Mouse (Mus musculus) kidney, adult 2 months (tissue): ENCODE data around the gene Epn2. TPM values are rescaled to one million over a fixed set of nuclear protein-coding genes. Genes with fewer than 3 reads are reported as not detected.

Experiments
- DNase-seq: peaks from one replicate; pipeline ENCODE4 v3.0.0; 2021
- H3K27ac ChIP-seq: fragments of 200-500 bp; 2 replicates; pipeline ENCODE4 v1.5.1; 2012; ENCODE audit warnings: low read depth, low read length, control low read depth, inconsistent platforms; ENCODE audit not compliant: insufficient read depth
- H3K27me3 ChIP-seq: fragments of 200-500 bp; replicated peaks from 2 replicates; pipeline ENCODE4 v1.6.1; 2012; ENCODE audit warnings: mild to moderate bottlenecking, moderate library complexity, low read length, inconsistent platforms; ENCODE audit not compliant: control insufficient read depth, insufficient read depth
- H3K36me3 ChIP-seq: fragments of 200-500 bp; 2 replicates; pipeline ENCODE4 v1.6.1; 2012; ENCODE audit warnings: mild to moderate bottlenecking, moderate library complexity, low read length, inconsistent platforms; ENCODE audit not compliant: control insufficient read depth, insufficient read depth
- H3K4me1 ChIP-seq: fragments of 200-500 bp; 2 replicates; pipeline ENCODE4 v1.6.1; 2011; ENCODE audit warnings: low read length; ENCODE audit not compliant: control insufficient read depth, insufficient read depth
- H3K4me3 ChIP-seq: fragments of 200-500 bp; 2 replicates; pipeline ENCODE4 v1.5.1; 2011; ENCODE audit warnings: mild to moderate bottlenecking, low read depth, low read length, control low read depth; ENCODE audit not compliant: insufficient read depth
- CTCF ChIP-seq: fragments of 200-500 bp; conservative IDR thresholded peaks from 2 replicates; pipeline ENCODE4 v1.5.1; 2011; ENCODE audit warnings: low read depth, mild to moderate bottlenecking, control low read depth, low read length, moderate library complexity, mixed read lengths; ENCODE audit not compliant: insufficient read depth, insufficient read length
- POLR2A ChIP-seq: fragments of 200-500 bp; IDR thresholded peaks from one replicate; pipeline ENCODE4 v1.6.1; 2011; ENCODE audit warnings: low read depth, low read length, control low read depth
- WGBS: fragments of 180-500 bp; shearing (Covaris S2); methylation state at CpG from one replicate; pipeline ENCODE4 v1.1.7; 2018; 5-methylcytosine and 5-hydroxymethylcytosine counted together
- polyA plus RNA-seq: library from polyadenylated mRNA; depleted of rRNA; stranded (reverse); fragments of >200 nt; gene quantifications from 2 replicates; pipeline ENCODE4 v1.2.3, GENCODE M21; 2012

Gene Epn2
- polyA plus RNA-seq, 1 experiment = 23.1 TPM

DNA sequence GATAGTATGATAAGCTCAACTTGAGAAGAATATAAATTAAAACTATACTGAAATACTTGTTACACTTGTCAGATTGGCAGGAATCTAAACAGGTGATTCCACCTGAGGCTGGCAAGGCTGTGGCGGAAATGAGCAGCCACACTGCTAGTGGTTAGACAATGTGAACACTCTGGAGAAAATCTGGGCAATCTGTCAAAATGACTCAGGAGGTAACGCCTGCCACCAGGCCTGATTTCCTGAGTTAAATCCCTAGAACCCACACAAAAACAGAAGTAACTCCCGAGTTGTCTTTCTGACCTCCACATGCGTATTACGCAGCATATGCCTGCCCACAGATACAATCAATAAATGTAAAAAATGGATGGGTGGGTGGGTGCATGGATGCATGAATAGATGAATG lies 17.1 kb downstream of the Epn2 start:
- peak; percentile 58 for DNase-seq
- Histone ChIP-seq H3K4me3 (no peak overlapping the region), H3K4me1 (peaks cover 34% of the 10 kb centered on the region), H3K36me3 (no peaks in the 10 kb centered on the region), H3K27ac (peak overlapping the region; percentile 59), H3K27me3 (no peaks in the 10 kb centered on the region)
- no peak for TF ChIP-seq CTCF
- TF ChIP-seq POLR2A = no peak
- WGBS = 52% methylated on average over 5 of the region's 5 CpGs

DNA sequence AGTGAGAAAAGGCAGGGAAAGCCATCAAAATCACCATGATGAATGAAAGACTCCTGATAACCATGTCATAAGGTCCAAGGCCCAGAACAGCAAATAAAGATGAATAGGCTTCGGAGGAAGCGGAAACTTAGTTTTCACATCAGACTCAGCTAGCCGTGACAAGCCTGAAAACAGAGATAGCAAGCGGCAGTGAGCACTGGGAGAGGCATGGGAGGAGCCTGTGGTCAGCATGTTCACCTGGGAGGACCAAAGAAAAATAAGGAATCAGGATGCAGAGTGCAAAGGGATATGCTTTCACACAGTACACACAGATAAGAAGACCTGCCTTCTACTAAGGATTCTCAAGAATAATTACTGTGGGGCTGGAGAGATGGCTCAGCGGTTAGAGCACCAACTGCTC lies 19.9 kb downstream of the Epn2 start:
- no peak for TF ChIP-seq POLR2A
- no peak for TF ChIP-seq CTCF
- no peak for DNase-seq
- H3K4me3 ChIP-seq = no peak overlapping the region
- no peaks in the 10 kb centered on the region for H3K36me3 ChIP-seq
- no peak overlapping the region for H3K27ac ChIP-seq
- no peaks in the 10 kb centered on the region for H3K27me3 ChIP-seq
- peaks cover 26% of the 10 kb centered on the region for H3K4me1 ChIP-seq
- WGBS = 55% methylated on average over 5 of the region's 5 CpGs

DNA sequence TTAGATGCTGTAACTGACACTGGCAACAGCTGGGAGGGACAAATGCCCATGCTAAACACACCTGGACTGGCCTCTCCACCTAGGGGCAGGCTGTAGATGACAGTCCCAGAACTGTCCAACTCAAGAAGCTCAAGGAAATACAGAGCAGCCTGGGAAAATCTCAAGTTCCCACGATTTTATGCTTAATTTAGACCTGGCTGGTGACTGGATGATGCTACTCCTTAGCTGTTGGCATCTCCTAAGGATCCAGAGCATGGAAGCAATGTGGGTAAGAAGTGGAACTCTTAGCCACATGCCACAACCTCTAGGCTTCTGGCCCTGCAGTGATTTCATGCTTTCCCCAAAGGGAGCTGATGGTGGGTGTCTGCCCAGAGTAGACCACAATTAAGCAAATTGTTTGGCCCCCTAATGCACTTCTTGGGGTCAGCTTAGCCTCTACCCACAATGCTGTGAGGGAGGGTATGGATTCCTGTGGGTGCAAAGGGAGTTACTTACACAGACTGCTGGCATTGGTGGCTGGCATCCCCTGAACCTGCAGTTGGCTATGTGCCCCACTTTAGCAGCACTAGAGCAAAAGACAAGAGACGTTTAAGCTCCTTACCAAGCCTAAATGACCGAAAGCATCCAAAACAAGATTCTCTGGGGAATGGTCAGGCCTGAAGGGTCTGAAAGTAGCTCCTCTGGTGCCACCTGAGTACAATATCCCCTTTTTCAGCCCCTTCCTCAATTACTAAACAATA lies 26.3 kb downstream of the Epn2 start:
- DNase-seq = no peak
- 74% methylated on average over 3 of the region's 3 CpGs for WGBS
- no peak for TF ChIP-seq CTCF
- TF ChIP-seq POLR2A = no peak
- Histone ChIP-seq H3K27me3 (no peaks in the 10 kb centered on the region), H3K36me3 (no peaks in the 10 kb centered on the region), H3K4me3 (no peak overlapping the region), H3K27ac (no peak overlapping the region), H3K4me1 (no peaks in the 10 kb centered on the region)

- peaks cover 8% of the 10 kb centered on the region; the same call in 1 of the 2 replicates for H3K4me1 ChIP-seq
- DNase-seq = no peak
- no peaks in the 10 kb centered on the region; the same call in 1 of the 2 replicates for H3K36me3 ChIP-seq
- no peak overlapping the region for H3K4me3 ChIP-seq
- TF ChIP-seq CTCF = no peak
- no peak for TF ChIP-seq POLR2A
- no peaks in the 10 kb centered on the region for H3K27me3 ChIP-seq
- H3K27ac ChIP-seq = no peak overlapping the region
Observed at GRCm38 (mm10) chr11:61550631-61551030, 28.9 kb downstream of the Epn2 start.

GRCm38 (mm10) chr11:61547710-61548109 lies 31.8 kb downstream of the Epn2 start:
- Histone ChIP-seq H3K4me3 (no peak overlapping the region), H3K36me3 (no peaks in the 10 kb centered on the region; the same call in 1 of the 2 replicates), H3K27ac (no peak overlapping the region), H3K4me1 (peaks cover 14% of the 10 kb centered on the region; the same call in 1 of the 2 replicates), H3K27me3 (no peaks in the 10 kb centered on the region)
- TF ChIP-seq CTCF = no peak
- TF ChIP-seq POLR2A = no peak
- 93% methylated on average over 4 of the region's 4 CpGs for WGBS
- no peak for DNase-seq

GRCm38 (mm10) chr11:61546452-61546851 lies 33.0 kb downstream of the Epn2 start:
- H3K36me3 ChIP-seq = no peaks in the 10 kb centered on the region; the same call in 1 of the 2 replicates
- 0 out of 2 replicates have a peak overlapping the region, but pooled peaks have one; percentile 8 for H3K27ac ChIP-seq
- TF ChIP-seq POLR2A (no peak), CTCF (no peak)
- peaks cover 17% of the 10 kb centered on the region; the same call in 1 of the 2 replicates for H3K4me1 ChIP-seq
- no peaks in the 10 kb centered on the region for H3K27me3 ChIP-seq
- H3K4me3 ChIP-seq = no peak overlapping the region
- DNase-seq = peak; percentile 69
- WGBS = 59% methylated on average over 10 of the region's 10 CpGs

- no peak for TF ChIP-seq POLR2A
- TF ChIP-seq CTCF = no peak
- WGBS = 66% methylated on average over 2 of the region's 2 CpGs
- peak overlapping the region; percentile 35; the same call in 1 of the 2 replicates for H3K27ac ChIP-seq
- no peak overlapping the region for H3K4me3 ChIP-seq
- peak; percentile 74 for DNase-seq
- no peaks in the 10 kb centered on the region; the same call in 1 of the 2 replicates for H3K36me3 ChIP-seq
- H3K4me1 ChIP-seq = peaks cover 24% of the 10 kb centered on the region
- no peaks in the 10 kb centered on the region for H3K27me3 ChIP-seq
Observed at GRCm38 (mm10) chr11:61545586-61545985, 33.9 kb downstream of the Epn2 start.

DNA sequence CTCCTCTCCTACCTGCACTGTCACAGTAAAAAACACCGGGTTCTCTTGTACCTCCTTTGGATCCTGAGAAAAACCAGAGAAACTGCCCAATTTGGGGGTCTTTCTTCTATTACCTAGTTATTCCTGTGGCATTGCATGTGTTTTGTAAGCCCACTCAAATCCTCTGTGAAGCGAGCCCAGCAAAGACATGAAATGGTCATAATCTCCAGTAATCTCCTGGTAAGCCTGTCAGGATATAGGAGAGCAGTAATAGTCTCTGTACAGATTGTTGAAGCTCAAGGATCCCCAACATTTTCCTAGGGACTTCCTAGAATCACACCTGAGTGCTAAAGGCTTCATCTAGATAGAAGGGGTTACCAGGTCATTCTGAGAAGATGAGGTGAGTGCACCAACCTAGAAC lies 38.4 kb downstream of the Epn2 start:
- TF ChIP-seq CTCF = no peak
- no peak for TF ChIP-seq POLR2A
- no peak overlapping the region for H3K4me3 ChIP-seq
- no peaks in the 10 kb centered on the region for H3K27me3 ChIP-seq
- no peaks in the 10 kb centered on the region; the same call in 1 of the 2 replicates for H3K36me3 ChIP-seq
- DNase-seq = no peak
- peaks cover 21% of the 10 kb centered on the region for H3K4me1 ChIP-seq
- no peak overlapping the region for H3K27ac ChIP-seq
- WGBS = 94% methylated on average over 2 of the region's 2 CpGs
